Mouse (Mus musculus) hindbrain, embryonic 16.5 days (tissue): ENCODE results near the gene Ninj2. TPM values are rescaled to one million over a fixed set of nuclear protein-coding genes. Genes with fewer than 3 reads are reported as not detected.

Source experiments
- ATAC-seq: fragments of 200-750 bp; cut with Nextera tagmentation; 2 replicates; pipeline ENCODE4 v1.8.0; 2017; ENCODE audit warnings: moderate TSS enrichment, moderate library complexity
- H3K27ac ChIP-seq: fragments of 300-500 bp; sonication (generic); 2 replicates; pipeline ENCODE4 v1.5.1; 2014; ENCODE audit warnings: low read depth, mild to moderate bottlenecking, control low read depth, low read length, moderate library complexity
- H3K27me3 ChIP-seq: fragments of 300-500 bp; sonication (generic); replicated peaks from 2 replicates; pipeline ENCODE4 v1.6.1; 2014; ENCODE audit warnings: low read length; ENCODE audit not compliant: control insufficient read depth, insufficient read depth
- H3K36me3 ChIP-seq: fragments of 300-500 bp; sonication (generic); 2 replicates; pipeline ENCODE4 v1.6.1; 2014; ENCODE audit warnings: mild to moderate bottlenecking, low read length, moderate library complexity, mixed read lengths; ENCODE audit not compliant: control insufficient read depth, insufficient read depth
- H3K4me1 ChIP-seq: fragments of 300-500 bp; sonication (generic); 2 replicates; pipeline ENCODE4 v1.6.1; 2014; ENCODE audit warnings: low read depth, low read length; ENCODE audit not compliant: control insufficient read depth, insufficient read depth
- H3K4me2 ChIP-seq: fragments of 300-500 bp; sonication (generic); 2 replicates; pipeline ENCODE4 v1.6.1; 2014; ENCODE audit warnings: mild to moderate bottlenecking, low read length, control low read depth, moderate library complexity
- H3K4me3 ChIP-seq: fragments of 300-500 bp; sonication (generic); 2 replicates; pipeline ENCODE4 v1.5.1; 2014; ENCODE audit warnings: mild to moderate bottlenecking, low read length, control low read depth, moderate library complexity
- H3K9ac ChIP-seq: fragments of 300-500 bp; sonication (generic); 2 replicates; pipeline ENCODE4 v1.6.1; 2014; ENCODE audit warnings: low read depth, mild to moderate bottlenecking, control low read depth, low read length, moderate library complexity
- H3K9me3 ChIP-seq: fragments of 300-500 bp; sonication (generic); 2 replicates; pipeline ENCODE4 v1.6.1; 2014; ENCODE audit warnings: mild to moderate bottlenecking, low read length, moderate library complexity; ENCODE audit not compliant: control insufficient read depth
- WGBS: fragments of 180-500 bp; shearing (Covaris S2); extraction: QIAGEN DNeasy Blood & Tissue Kit; methylation state at CpG from one replicate; pipeline ENCODE4 v1.1.7; 2014; 5-methylcytosine and 5-hydroxymethylcytosine counted together
- polyA plus RNA-seq: library from polyadenylated mRNA; unstranded; fragments of >200 nt; fragmentation: Nextera tagmentation; extraction: Ambion mirVana; gene quantifications from 2 replicates; pipeline ENCODE4 v1.2.1, GENCODE M21; 2015

Ninj2 gene
- polyA plus RNA-seq: not detected in 2 replicates

DNA sequence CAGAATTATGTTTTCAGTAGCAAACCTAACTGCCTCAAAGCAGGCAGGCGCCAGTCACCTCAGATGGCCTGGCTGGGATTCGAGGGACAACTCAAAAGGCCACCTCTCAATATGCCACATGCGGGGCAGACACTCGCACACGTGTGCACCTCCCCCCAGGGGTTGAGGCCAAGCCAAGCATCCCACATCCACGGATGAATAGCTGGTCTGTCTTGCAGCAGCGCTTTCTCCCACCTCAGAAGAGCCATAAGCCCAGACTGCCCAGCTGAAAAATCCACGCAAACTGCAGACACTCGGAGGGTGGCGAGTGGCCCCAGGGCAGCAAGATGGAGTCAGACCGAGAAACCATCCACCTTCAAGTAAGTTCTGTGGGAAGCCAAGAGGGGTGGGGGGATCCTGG is at the start of gene Ninj2:
Gene Ninj2, plus strand, starts transcription at position 251 of the 400 bp plus-strand sequence.
- 54% methylated on average over 11 of the region's 11 CpGs for whole genome bisulfite sequencing

DNA sequence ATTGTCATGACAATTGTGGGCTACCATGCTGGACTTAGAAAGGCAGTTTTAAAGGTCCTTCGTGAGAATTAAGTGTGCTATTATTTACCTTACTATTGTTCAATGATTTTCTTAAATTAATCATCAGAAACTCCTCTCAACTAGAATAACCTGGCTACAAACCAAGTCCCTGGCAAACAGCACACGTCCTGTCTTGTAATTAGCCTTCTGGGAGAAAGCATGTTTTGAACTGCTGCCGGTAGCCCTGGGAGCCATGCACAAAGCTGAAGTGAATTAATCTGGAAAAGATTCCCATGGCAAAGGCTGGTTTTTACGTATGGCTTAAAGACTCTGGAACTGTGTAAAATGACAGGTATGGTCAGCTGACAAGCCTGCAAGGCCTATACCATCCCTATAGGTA is 47.7 kb upstream of the Ninj2 start:
- Histone ChIP-seq H3K9me3 (no peaks in the 10 kb centered on the region), H3K4me2 (no peak overlapping the region), H3K9ac (no peak overlapping the region), H3K4me3 (no peak overlapping the region), H3K36me3 (no peaks in the 10 kb centered on the region), H3K4me1 (no peaks in the 10 kb centered on the region), H3K27me3 (no peaks in the 10 kb centered on the region), H3K27ac (no peak overlapping the region)
- WGBS: 62% methylated on average over 4 of the region's 4 CpGs
- no peak for ATAC-seq

More for the DNA sequence above, at the start of gene Ninj2:
- no peak for ATAC-seq
- no peaks in the 10 kb centered on the region for H3K27me3 ChIP-seq
- H3K9ac ChIP-seq: no peak within 1 kb of the TSS
- no peaks in the 10 kb centered on the region for H3K4me1 ChIP-seq
- no peak within 1 kb of the TSS for H3K4me2 ChIP-seq
- H3K36me3 ChIP-seq: no peaks in the 10 kb centered on the region
- no peak within 1 kb of the TSS for H3K4me3 ChIP-seq
- no peaks in the 10 kb centered on the region for H3K9me3 ChIP-seq
- no peak within 1 kb of the TSS for H3K27ac ChIP-seq

- Histone ChIP-seq H3K27ac (no peak overlapping the region), H3K4me1 (no peaks in the 10 kb centered on the region), H3K4me2 (no peak overlapping the region), H3K4me3 (no peak overlapping the region), H3K9ac (no peak overlapping the region), H3K27me3 (no peaks in the 10 kb centered on the region), H3K9me3 (no peaks in the 10 kb centered on the region), H3K36me3 (no peaks in the 10 kb centered on the region)
- no peak for ATAC-seq
- 84% methylated on average over 7 of the region's 7 CpGs for WGBS
These were observed 45.4 kb upstream of the Ninj2 start for GRCm38 (mm10) chr6:120047705-120048292.

DNA sequence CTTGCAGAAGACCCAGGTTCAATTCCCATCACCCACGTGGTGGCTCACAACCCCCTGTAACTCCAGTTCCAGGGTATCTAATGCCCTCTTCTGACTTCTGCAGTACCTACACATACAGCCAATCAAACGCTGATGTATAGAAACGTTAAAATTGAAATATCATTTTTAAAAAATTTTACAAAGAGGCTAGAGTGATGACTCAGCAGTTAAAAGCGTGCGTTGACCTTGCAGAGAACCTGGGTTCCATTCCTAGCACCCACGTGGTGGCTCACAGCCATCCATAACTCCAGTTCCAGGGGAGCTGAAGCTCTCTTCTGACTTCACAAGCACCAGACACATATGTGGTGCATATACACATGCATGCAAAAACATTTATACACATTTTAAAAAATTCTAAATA is 38.7 kb upstream of the Ninj2 start:
- no peaks in the 10 kb centered on the region for H3K27me3 ChIP-seq
- H3K4me1 ChIP-seq: no peaks in the 10 kb centered on the region
- H3K36me3 ChIP-seq: no peaks in the 10 kb centered on the region
- no peaks in the 10 kb centered on the region for H3K9me3 ChIP-seq
- H3K9ac ChIP-seq: no peak overlapping the region
- H3K4me3 ChIP-seq: no peak overlapping the region
- no peak overlapping the region for H3K4me2 ChIP-seq
- 86% methylated on average over 6 of the region's 6 CpGs for WGBS
- H3K27ac ChIP-seq: no peak overlapping the region
- no peak for ATAC-seq

- H3K36me3 ChIP-seq: no peaks in the 10 kb centered on the region
- H3K4me2 ChIP-seq: no peak overlapping the region
- H3K4me3 ChIP-seq: no peak overlapping the region
- no peak overlapping the region for H3K9ac ChIP-seq
- WGBS: 83% methylated on average over 2 of the region's 2 CpGs
- no peak overlapping the region for H3K27ac ChIP-seq
- H3K9me3 ChIP-seq: no peaks in the 10 kb centered on the region
- no peaks in the 10 kb centered on the region for H3K4me1 ChIP-seq
- H3K27me3 ChIP-seq: no peaks in the 10 kb centered on the region
- ATAC-seq: no peak
These were observed 37.2 kb upstream of the Ninj2 start for GRCm38 (mm10) chr6:120055666-120056540.

DNA sequence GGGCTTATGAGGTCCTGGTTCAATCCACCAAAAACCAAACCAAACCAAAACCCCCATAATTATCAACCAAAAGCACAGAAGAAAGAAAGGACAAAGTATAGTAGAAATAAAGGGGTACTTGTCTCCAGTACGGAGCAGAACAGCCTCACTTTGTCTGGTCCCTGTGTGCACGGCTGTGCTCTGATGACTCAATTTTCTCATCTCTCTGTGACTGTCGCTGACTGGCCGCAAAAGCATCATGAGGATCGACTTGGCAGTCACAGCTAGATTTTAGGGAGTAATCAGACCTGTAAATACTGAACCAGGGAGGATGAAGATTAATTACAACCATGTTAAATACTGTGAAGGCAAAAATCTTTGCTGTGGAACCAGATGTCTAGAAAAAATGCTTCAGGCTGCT is 30.2 kb upstream of the Ninj2 start:
- no peak for ATAC-seq
- Histone ChIP-seq H3K4me2 (no peak overlapping the region), H3K9ac (no peak overlapping the region), H3K4me1 (no peaks in the 10 kb centered on the region), H3K4me3 (no peak overlapping the region), H3K27ac (no peak overlapping the region), H3K9me3 (no peaks in the 10 kb centered on the region), H3K36me3 (no peaks in the 10 kb centered on the region), H3K27me3 (no peaks in the 10 kb centered on the region)
- WGBS: 79% methylated on average over 5 of the region's 5 CpGs

DNA sequence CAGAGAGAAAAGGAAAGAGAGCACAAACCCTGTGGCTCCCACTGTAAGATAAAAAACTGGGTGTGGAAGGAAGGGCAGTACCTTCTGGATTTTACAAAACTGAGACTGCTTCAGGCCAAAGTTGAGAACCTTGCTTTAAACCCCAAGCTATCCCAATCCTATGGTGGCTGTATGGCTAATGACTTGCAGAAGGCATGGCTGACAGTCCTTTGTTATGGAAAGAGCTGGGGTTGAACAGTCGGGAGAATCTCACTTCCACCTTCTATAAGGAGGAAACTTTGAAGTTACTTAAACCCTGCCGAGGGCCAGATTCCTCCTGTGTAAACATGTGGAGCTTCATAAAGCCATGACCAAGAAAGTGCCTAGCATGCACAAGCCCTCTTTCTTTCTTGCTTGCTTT is 28.5 kb upstream of the Ninj2 start:
- no peak for ATAC-seq
- H3K4me1 ChIP-seq: no peaks in the 10 kb centered on the region
- 40% methylated on average over 2 of the region's 2 CpGs for WGBS
- H3K36me3 ChIP-seq: no peaks in the 10 kb centered on the region
- H3K9me3 ChIP-seq: no peaks in the 10 kb centered on the region; the same call in 1 of the 2 replicates
- no peak overlapping the region for H3K4me2 ChIP-seq
- H3K9ac ChIP-seq: no peak overlapping the region
- H3K4me3 ChIP-seq: no peak overlapping the region
- H3K27me3 ChIP-seq: no peaks in the 10 kb centered on the region
- H3K27ac ChIP-seq: no peak overlapping the region

- no peak overlapping the region for H3K4me3 ChIP-seq
These were observed 27.5 kb upstream of the Ninj2 start for GRCm38 (mm10) chr6:120065552-120066177.

GRCm38 (mm10) chr6:120069546-120069945 is 23.6 kb upstream of the Ninj2 start:
- Histone ChIP-seq H3K4me3 (no peak overlapping the region), H3K9me3 (no peaks in the 10 kb centered on the region; the same call in 1 of the 2 replicates), H3K4me2 (no peak overlapping the region), H3K9ac (no peak overlapping the region), H3K4me1 (no peaks in the 10 kb centered on the region), H3K27me3 (no peaks in the 10 kb centered on the region), H3K27ac (no peak overlapping the region), H3K36me3 (no peaks in the 10 kb centered on the region)
- WGBS: 86% methylated on average over 3 of the region's 3 CpGs
- ATAC-seq: no peak

More at GRCm38 (mm10) chr6:120065552-120066177, 27.5 kb upstream of the Ninj2 start:
- H3K9ac ChIP-seq: no peak overlapping the region
- no peaks in the 10 kb centered on the region for H3K4me1 ChIP-seq
- no peak overlapping the region for H3K27ac ChIP-seq
- 81% methylated on average over 6 of the region's 6 CpGs for WGBS
- no peaks in the 10 kb centered on the region for H3K36me3 ChIP-seq
- no peaks in the 10 kb centered on the region for H3K27me3 ChIP-seq
- H3K4me2 ChIP-seq: no peak overlapping the region
- ATAC-seq: no peak
- no peaks in the 10 kb centered on the region; the same call in 1 of the 2 replicates for H3K9me3 ChIP-seq
